Mouse (Mus musculus) intestine, embryonic 16.5 days (tissue): ENCODE results near the gene Sema5b. TPM values are rescaled to one million over a fixed set of nuclear protein-coding genes. Genes with fewer than 3 reads are reported as not detected.
A peak's percentile ranks its signal among the peaks of the same experiment; 100 is the strongest.

Experiments used
- ATAC-seq: fragments of 200-750 bp; cut with Nextera tagmentation; 2 replicates; pipeline ENCODE4 v1.8.0; 2017; ENCODE audit warnings: moderate TSS enrichment, moderate library complexity
- H3K27ac ChIP-seq: fragments of 300-500 bp; sonication (generic); 2 replicates; pipeline ENCODE4 v1.5.1; 2014; ENCODE audit warnings: mild to moderate bottlenecking, low read length
- H3K27me3 ChIP-seq: fragments of 300-500 bp; sonication (generic); replicated peaks from 2 replicates; pipeline ENCODE4 v1.6.1; 2014; ENCODE audit warnings: low read length, control low read depth, mixed read lengths; ENCODE audit not compliant: control insufficient read depth, insufficient read depth
- H3K36me3 ChIP-seq: fragments of 300-500 bp; sonication (generic); 2 replicates; pipeline ENCODE4 v1.6.1; 2014; ENCODE audit warnings: low read length, control low read depth; ENCODE audit not compliant: control insufficient read depth, insufficient read depth
- H3K4me1 ChIP-seq: fragments of 300-500 bp; sonication (generic); 2 replicates; pipeline ENCODE4 v1.6.1; 2014; ENCODE audit warnings: low read length, control low read depth, mixed read lengths; ENCODE audit not compliant: control insufficient read depth, insufficient read depth
- H3K4me2 ChIP-seq: fragments of 300-500 bp; sonication (generic); 2 replicates; pipeline ENCODE4 v1.6.1; 2014; ENCODE audit warnings: low read depth, low read length, control low read depth
- H3K4me3 ChIP-seq: fragments of 300-500 bp; sonication (generic); 2 replicates; pipeline ENCODE4 v1.5.1; 2014; ENCODE audit warnings: mild to moderate bottlenecking, low read length
- H3K9ac ChIP-seq: fragments of 300-500 bp; sonication (generic); 2 replicates; pipeline ENCODE4 v1.6.1; 2014; ENCODE audit warnings: low read depth, low read length
- H3K9me3 ChIP-seq: fragments of 300-500 bp; sonication (generic); 2 replicates; pipeline ENCODE4 v1.6.1; 2016; ENCODE audit warnings: low read length, control low read depth; ENCODE audit not compliant: control insufficient read depth
- WGBS: fragments of 180-500 bp; shearing (Covaris S2); extraction: QIAGEN DNeasy Blood & Tissue Kit; methylation state at CpG from one replicate; pipeline ENCODE4 v1.1.7; 2014; 5-methylcytosine and 5-hydroxymethylcytosine counted together
- polyA plus RNA-seq: library from polyadenylated mRNA; unstranded; fragments of >200 nt; fragmentation: Nextera tagmentation; extraction: Ambion mirVana; gene quantifications from 2 replicates; pipeline ENCODE4 v1.2.1, GENCODE M21; 2015

Sema5b gene
- polyA plus RNA-seq, 1 experiment from 2014 or later, result 4.2 TPM

DNA sequence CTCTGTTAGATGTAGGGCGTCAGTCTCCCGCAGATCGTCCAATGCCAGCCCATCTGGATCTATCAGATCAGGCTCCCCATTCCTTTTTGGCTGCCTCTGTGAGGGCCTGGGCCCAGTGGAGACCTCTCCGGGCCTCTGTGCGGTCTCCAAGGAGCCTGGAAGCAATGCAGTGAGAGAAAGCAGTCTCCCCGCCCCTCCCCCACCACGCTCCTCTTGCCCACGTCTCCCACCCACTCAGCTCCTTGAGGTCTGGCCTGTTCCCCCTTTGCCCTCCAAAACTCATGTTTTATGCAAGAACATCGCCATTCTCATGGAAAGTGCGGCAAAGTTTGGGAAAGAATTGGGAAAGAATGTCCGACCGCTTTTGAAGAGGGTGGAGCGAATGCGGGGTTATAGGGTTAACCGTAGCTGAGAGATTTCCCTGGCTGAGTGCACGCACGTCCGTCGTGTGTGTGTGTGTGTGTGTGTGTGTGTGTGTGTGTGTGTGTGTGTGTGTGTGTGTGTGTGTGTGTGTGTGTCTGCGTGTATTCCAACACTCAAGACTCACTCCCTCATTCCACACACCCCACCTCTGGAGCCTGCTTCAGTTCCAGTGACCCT is 47.0 kb downstream of the Sema5b start:
- H3K9ac ChIP-seq, result no peak overlapping the region
- peak; percentile 31; the same call in 1 of the 2 replicates for ATAC-seq
- no peak overlapping the region; the same call in 1 of the 2 replicates for H3K4me3 ChIP-seq

GRCm38 (mm10) chr16:35588731-35589151 is 47.8 kb downstream of the Sema5b start:
- no peak overlapping the region; the same call in 1 of the 2 replicates for H3K9ac ChIP-seq
- H3K4me1 ChIP-seq, result peaks cover 30% of the 10 kb centered on the region
- no peak for ATAC-seq
- WGBS, result 32% methylated on average over 18 of the region's 18 CpGs
- H3K4me3 ChIP-seq, result no peak overlapping the region
- H3K36me3 ChIP-seq, result no peaks in the 10 kb centered on the region
- no peaks in the 10 kb centered on the region for H3K27me3 ChIP-seq
- peak overlapping the region; percentile 31; the same call in 1 of the 2 replicates for H3K4me2 ChIP-seq
- no peak overlapping the region for H3K27ac ChIP-seq
- H3K9me3 ChIP-seq, result peaks cover 4% of the 10 kb centered on the region; the same call in 1 of the 2 replicates

More for the DNA sequence above, 47.0 kb downstream of the Sema5b start:
- Histone ChIP-seq H3K9me3 (no peaks in the 10 kb centered on the region), H3K36me3 (no peaks in the 10 kb centered on the region), H3K27me3 (no peaks in the 10 kb centered on the region), H3K4me2 (0 out of 2 replicates have a peak overlapping the region, but pooled peaks have one; percentile 17), H3K27ac (no peak overlapping the region), H3K4me1 (peaks cover 30% of the 10 kb centered on the region)
- 14% methylated on average over 20 of the region's 20 CpGs for WGBS

GRCm38 (mm10) chr16:35591756-35592155 is 50.8 kb downstream of the Sema5b start:
- H3K27ac ChIP-seq, result peak overlapping the region; percentile 65
- 31% methylated on average over 11 of the region's 11 CpGs for WGBS
- H3K36me3 ChIP-seq, result no peaks in the 10 kb centered on the region
- no peaks in the 10 kb centered on the region for H3K27me3 ChIP-seq
- H3K4me1 ChIP-seq, result peaks cover 32% of the 10 kb centered on the region
- H3K9me3 ChIP-seq, result peaks cover 5% of the 10 kb centered on the region; the same call in 1 of the 2 replicates
- ATAC-seq, result no peak
- no peak overlapping the region for H3K9ac ChIP-seq
- H3K4me2 ChIP-seq, result no peak overlapping the region
- no peak overlapping the region for H3K4me3 ChIP-seq

DNA sequence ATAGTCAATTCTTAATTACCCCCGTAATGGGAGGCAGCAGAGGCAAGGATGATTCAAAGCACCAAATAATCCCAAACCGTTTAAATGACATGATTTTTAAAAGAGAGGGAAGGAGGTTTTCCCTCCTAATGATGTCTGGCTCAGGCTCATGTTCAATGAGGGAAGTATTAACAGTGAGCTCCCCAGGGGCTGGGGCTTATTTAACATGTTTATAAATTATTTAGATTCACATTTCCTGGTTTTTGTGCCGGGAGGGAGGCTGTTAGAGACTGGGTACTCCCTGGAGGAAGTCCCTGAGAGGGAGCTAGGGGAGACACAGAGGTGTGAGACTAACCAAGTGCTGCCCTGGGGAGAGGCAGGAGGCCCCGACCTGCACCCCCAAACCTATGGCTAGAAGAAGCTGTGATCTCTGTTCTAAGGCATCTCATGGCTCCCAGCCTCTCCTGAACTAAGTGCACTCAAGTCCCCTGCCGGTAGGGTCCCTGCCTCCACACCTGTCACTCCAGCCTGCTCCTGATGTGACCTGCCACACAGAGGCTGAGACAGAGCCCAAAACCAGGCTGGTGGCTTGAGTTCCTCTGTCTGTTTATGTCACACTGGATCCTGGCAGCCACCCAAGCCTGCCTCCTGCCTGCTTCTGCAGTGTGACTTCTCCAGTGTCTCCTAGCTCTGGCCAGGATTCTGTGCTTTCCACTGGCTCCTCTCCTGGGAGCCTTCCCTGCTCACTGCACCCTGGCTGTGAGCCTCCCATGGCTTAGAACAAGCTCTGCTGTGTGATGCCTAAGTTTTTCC is 51.5 kb downstream of the Sema5b start:
- 19% methylated on average over 5 of the region's 5 CpGs for WGBS
- Histone ChIP-seq H3K4me2 (no peak overlapping the region), H3K9me3 (peaks cover 5% of the 10 kb centered on the region; the same call in 1 of the 2 replicates), H3K4me3 (no peak overlapping the region), H3K27ac (peak overlapping the region; percentile 63), H3K36me3 (no peaks in the 10 kb centered on the region), H3K9ac (peak overlapping the region; percentile 10; the same call in 1 of the 2 replicates), H3K27me3 (no peaks in the 10 kb centered on the region), H3K4me1 (peaks cover 32% of the 10 kb centered on the region)
- ATAC-seq, result peak; percentile 62

DNA sequence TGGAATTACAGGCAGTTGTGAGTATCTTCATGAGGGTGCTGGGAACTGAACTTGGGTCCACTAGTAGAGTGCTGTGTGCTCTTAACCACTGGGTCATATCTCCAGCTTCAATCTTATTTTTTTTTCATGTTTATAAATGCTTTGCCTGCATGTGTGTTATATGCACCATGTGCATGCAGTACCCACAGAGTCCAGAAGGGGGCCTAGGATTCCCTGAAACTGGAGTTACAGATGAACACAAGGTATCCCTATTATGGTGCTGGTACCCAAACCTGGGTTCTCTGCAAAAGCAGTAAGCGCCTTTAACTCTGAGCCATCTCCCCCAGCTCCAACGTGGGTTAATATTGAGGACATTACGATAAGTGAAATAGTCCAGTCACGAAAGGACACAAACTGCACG is 52.5 kb downstream of the Sema5b start:
- Histone ChIP-seq H3K4me3 (no peak overlapping the region), H3K27me3 (no peaks in the 10 kb centered on the region), H3K4me1 (peaks cover 27% of the 10 kb centered on the region), H3K9me3 (peaks cover 5% of the 10 kb centered on the region; the same call in 1 of the 2 replicates), H3K36me3 (no peaks in the 10 kb centered on the region), H3K4me2 (no peak overlapping the region), H3K27ac (no peak overlapping the region), H3K9ac (no peak overlapping the region)
- WGBS, result 96% methylated on average over 5 of the region's 5 CpGs
- no peak for ATAC-seq

GRCm38 (mm10) chr16:35596241-35596640 is 55.3 kb downstream of the Sema5b start:
- Histone ChIP-seq H3K36me3 (no peaks in the 10 kb centered on the region), H3K4me3 (no peak overlapping the region), H3K27me3 (no peaks in the 10 kb centered on the region), H3K4me2 (no peak overlapping the region), H3K9me3 (peaks cover 5% of the 10 kb centered on the region; the same call in 1 of the 2 replicates), H3K27ac (no peak overlapping the region), H3K9ac (no peak overlapping the region), H3K4me1 (peaks cover 22% of the 10 kb centered on the region)
- no peak for ATAC-seq
- WGBS, result 60% methylated on average over 6 of the region's 6 CpGs

GRCm38 (mm10) chr16:35596661-35597350 is 55.9 kb downstream of the Sema5b start:
- Histone ChIP-seq H3K36me3 (no peaks in the 10 kb centered on the region), H3K4me1 (peaks cover 19% of the 10 kb centered on the region), H3K4me2 (no peak overlapping the region), H3K4me3 (no peak overlapping the region), H3K9me3 (peaks cover 5% of the 10 kb centered on the region; the same call in 1 of the 2 replicates), H3K27ac (no peak overlapping the region), H3K9ac (no peak overlapping the region), H3K27me3 (no peaks in the 10 kb centered on the region)
- ATAC-seq, result no peak
- 49% methylated on average over 8 of the region's 8 CpGs for WGBS

GRCm38 (mm10) chr16:35597991-35598390 is 57.0 kb downstream of the Sema5b start:
- no peaks in the 10 kb centered on the region for H3K36me3 ChIP-seq
- H3K9me3 ChIP-seq, result peaks cover 5% of the 10 kb centered on the region; the same call in 1 of the 2 replicates
- H3K27ac ChIP-seq, result no peak overlapping the region
- ATAC-seq, result no peak
- no peak overlapping the region for H3K9ac ChIP-seq
- H3K4me1 ChIP-seq, result peaks cover 9% of the 10 kb centered on the region
- 26% methylated on average over 6 of the region's 6 CpGs for WGBS
- no peaks in the 10 kb centered on the region for H3K27me3 ChIP-seq
- H3K4me3 ChIP-seq, result no peak overlapping the region
- no peak overlapping the region for H3K4me2 ChIP-seq

GRCm38 (mm10) chr16:35598802-35599201 is 57.9 kb downstream of the Sema5b start:
- Histone ChIP-seq H3K36me3 (no peaks in the 10 kb centered on the region), H3K4me3 (no peak overlapping the region), H3K4me1 (peaks cover 11% of the 10 kb centered on the region), H3K27ac (no peak overlapping the region), H3K9me3 (peaks cover under 1% of the 10 kb centered on the region; the same call in 1 of the 2 replicates), H3K4me2 (no peak overlapping the region), H3K27me3 (no peaks in the 10 kb centered on the region), H3K9ac (no peak overlapping the region)
- WGBS, result 53% methylated on average over 5 of the region's 5 CpGs
- no peak for ATAC-seq
